Comparison of ENCODE assay signal across 28 mouse cellular contexts in genomic region chr1:176943126-176943525, GRCm38 (mm10).
DNase-seq lines count a peak whose midpoint lies in the region; ATAC-seq and TF ChIP-seq lines count a peak whose summit lies in the region.
"Had no signal": no experiment of that assay in that cellular context is flagged by ENCODE, and none has a peak within 500 bp of the region (broad histone marks: within the 10 kb centered on the region; RNA-seq: fewer than 3 reads in every experiment).

No protein-coding gene starts in this region.

- no peak overlapping the region for H3K4me3 ChIP-seq in forebrain, postnatal 0 days (ENCODE audit: low read depth, low read length)
- no peak overlapping the region for H3K4me3 ChIP-seq in forebrain, embryonic 10.5 days
- H3K4me3 ChIP-seq: embryonic facial prominence, embryonic 10.5 days; embryonic facial prominence, embryonic 13.5 days; erythroblast, embryonic 14.5 days; heart, embryonic 12.5 days; heart, embryonic 15.5 days had no signal

- peak; percentile 17 for DNase-seq in adrenal gland, adult 8-10 months
- no peak for DNase-seq in adrenal gland, adult 18-20 months (ENCODE audit: low spot score in 2 of 2)
- no peak for DNase-seq in forebrain, postnatal 0 days
- no peak for DNase-seq in forebrain, embryonic 10.5 days (ENCODE audit: extremely low spot score, low spot score)
- DNase-seq in A20 (ENCODE audit: low read depth, low spot score), result peak; percentile 23
- peak; percentile 10 for DNase-seq in adrenal gland, postnatal 10 days
- no peak for DNase-seq in ovary, adult 18-20 months (ENCODE audit: low spot score)
- no peak for DNase-seq in heart, postnatal 14 days
- DNase-seq: cerebellum, adult 11-12 months; cerebellum, adult 8-10 months; cerebellum, postnatal 10 days; cerebellum, postnatal 36 days; embryo, embryonic 11 days; gastrocnemius, postnatal 25 days; heart, adult 18-20 months; heart, postnatal 10 days; heart, postnatal 4 days; kidney, adult 2 months had no signal

- H3K4me2 ChIP-seq in forebrain, postnatal 0 days (ENCODE audit: low read depth), result no peak overlapping the region
- H3K4me2 ChIP-seq: embryonic facial prominence, embryonic 13.5 days; heart, embryonic 12.5 days; heart, embryonic 15.5 days; hindbrain, embryonic 14.5 days had no signal

- 89% methylated on average over 5 of the region's 5 CpGs for WGBS in forebrain, postnatal 0 days
- WGBS in forebrain, embryonic 10.5 days, result 91% methylated on average over 5 of the region's 5 CpGs

- H3K27ac ChIP-seq in forebrain, postnatal 0 days (ENCODE audit: low read depth, low read length), result 0 out of 2 replicates have a peak overlapping the region, but pooled peaks have one; percentile 15
- no peak overlapping the region for H3K27ac ChIP-seq in forebrain, embryonic 10.5 days
- H3K27ac ChIP-seq: embryonic facial prominence, embryonic 10.5 days; embryonic facial prominence, embryonic 13.5 days; heart, embryonic 15.5 days; hindbrain, embryonic 14.5 days; hindbrain, postnatal 0 days had no signal

- ATAC-seq in forebrain, postnatal 0 days, result no peak
- ATAC-seq: activated CD4-positive, CD25-positive, alpha-beta regulatory T cell, adult 4 months; hindbrain, postnatal 0 days; inflammation-experienced regulatory T-cells, adult 6 months; intestine, embryonic 16.5 days had no signal

- intact Hi-C loops in heart, postnatal 14 days (cut with DNase I), result no loop called here

- peaks cover 17% of the 10 kb centered on the region for H3K4me1 ChIP-seq in forebrain, postnatal 0 days (ENCODE audit: insufficient read depth)
- peaks cover 31% of the 10 kb centered on the region for H3K4me1 ChIP-seq in forebrain, embryonic 10.5 days
- H3K4me1 ChIP-seq: heart, embryonic 15.5 days had no signal

- no peaks in the 10 kb centered on the region for H3K9me3 ChIP-seq in forebrain, postnatal 0 days (ENCODE audit: low read length)
- no peaks in the 10 kb centered on the region for H3K9me3 ChIP-seq in forebrain, embryonic 10.5 days
- H3K9me3 ChIP-seq: embryonic facial prominence, embryonic 10.5 days; embryonic facial prominence, embryonic 13.5 days; heart, embryonic 12.5 days; heart, embryonic 15.5 days had no signal

- no peaks in the 10 kb centered on the region for H3K27me3 ChIP-seq in forebrain, postnatal 0 days (ENCODE audit: insufficient read depth, low read length)
- H3K27me3 ChIP-seq in forebrain, embryonic 10.5 days (ENCODE audit: poor library complexity, severe bottlenecking), result no peaks in the 10 kb centered on the region
- H3K27me3 ChIP-seq: embryonic facial prominence, embryonic 13.5 days; heart, embryonic 12.5 days; heart, embryonic 15.5 days had no signal

- no peak for TF ChIP-seq CTCF in forebrain, postnatal 0 days (IDR thresholded peaks at IDR 0.05; ENCODE audit: low read depth)

- no peaks in the 10 kb centered on the region for H3K36me3 ChIP-seq in forebrain, postnatal 0 days (ENCODE audit: insufficient read depth)
- no peaks in the 10 kb centered on the region for H3K36me3 ChIP-seq in forebrain, embryonic 10.5 days (replicated peaks)
- H3K36me3 ChIP-seq: embryonic facial prominence, embryonic 10.5 days; embryonic facial prominence, embryonic 13.5 days; heart, embryonic 12.5 days; heart, embryonic 15.5 days had no signal

- no peak overlapping the region for H3K9ac ChIP-seq in forebrain, postnatal 0 days
- H3K9ac ChIP-seq: embryonic facial prominence, embryonic 13.5 days; heart, embryonic 12.5 days; heart, embryonic 15.5 days; hindbrain, embryonic 14.5 days had no signal

Comparison
In these comparisons a context has a peak if more than half of its experiments do, and no peak if none do; other contexts are left out.
1. DNase-seq: peak in adrenal gland, adult 8-10 months (single experiment), A20 (single experiment) and adrenal gland, postnatal 10 days (single experiment); none in adrenal gland, adult 18-20 months (0 of 2), forebrain, postnatal 0 days (single experiment), forebrain, embryonic 10.5 days (single experiment), ovary, adult 18-20 months (single experiment) and heart, postnatal 14 days (0 of 2).